Mouse (Mus musculus): Measurements from ENCODE around the gene Lama1.

- no peak for TF ChIP-seq GATA1 (IDR thresholded peaks at IDR 0.05; ENCODE audit: low read length)
- no peak for TF ChIP-seq TAL1 (IDR thresholded peaks at IDR 0.05; ENCODE audit: low read length)
These were observed 26.4 kb downstream of the Lama1 start for GRCm38 (mm10) chr17:67723175-67724067.

All from erythroblast, embryonic 14.5 days (primary cell).